Mouse (Mus musculus) hindbrain, embryonic 14.5 days (tissue): ENCODE results near the gene Cry1. TPM values are rescaled to one million over a fixed set of nuclear protein-coding genes. Genes with fewer than 3 reads are reported as not detected.

ENCODE experiments used
- ATAC-seq: fragments of 200-750 bp; cut with Nextera tagmentation; 2 replicates; pipeline ENCODE4 v1.8.0; 2017; ENCODE audit warnings: moderate number of reproducible peaks, mild to moderate bottlenecking, moderate TSS enrichment, moderate library complexity; ENCODE audit not compliant: low FRiP score
- DNase-seq: peaks from one replicate; pipeline ENCODE4 v3.0.0-alpha.2; 2015; ENCODE audit warnings: low spot score
- H3K27ac ChIP-seq: fragments of 300-500 bp; sonication (generic); 2 replicates; pipeline ENCODE4 v1.5.1; 2014; ENCODE audit warnings: mild to moderate bottlenecking, moderate library complexity
- H3K27me3 ChIP-seq: fragments of 300-500 bp; sonication (generic); 2 replicates; pipeline ENCODE4 v1.6.1; 2014; ENCODE audit warnings: mild to moderate bottlenecking, low read length, mixed read lengths; ENCODE audit not compliant: control insufficient read depth, insufficient read depth
- H3K36me3 ChIP-seq: fragments of 300-500 bp; sonication (generic); replicated peaks from 2 replicates; pipeline ENCODE4 v1.6.1; 2014; ENCODE audit not compliant: control insufficient read depth, insufficient read depth
- H3K4me1 ChIP-seq: fragments of 300-500 bp; sonication (generic); replicated peaks from 2 replicates; pipeline ENCODE4 v1.6.1; 2014; ENCODE audit warnings: antibody characterized with exemption, low read length, mixed read lengths; ENCODE audit not compliant: control insufficient read depth, insufficient read depth
- H3K4me2 ChIP-seq: fragments of 300-500 bp; sonication (generic); replicated peaks from 2 replicates; pipeline ENCODE4 v1.6.1; 2014; ENCODE audit warnings: mild to moderate bottlenecking, moderate library complexity
- H3K4me3 ChIP-seq: fragments of 300-500 bp; sonication (generic); replicated peaks from 2 replicates; pipeline ENCODE4 v1.5.1; 2014; ENCODE audit warnings: mild to moderate bottlenecking, low read length
- H3K9ac ChIP-seq: fragments of 300-500 bp; sonication (generic); 2 replicates; pipeline ENCODE4 v1.6.1; 2014
- H3K9me3 ChIP-seq: fragments of 300-500 bp; sonication (generic); 2 replicates; pipeline ENCODE4 v1.6.1; 2016; ENCODE audit warnings: low read length; ENCODE audit not compliant: control insufficient read depth
- WGBS: fragments of 180-500 bp; shearing (Covaris S2); extraction: QIAGEN DNeasy Blood & Tissue Kit; methylation state at CpG from one replicate; pipeline ENCODE4 v1.1.7; 2014; 5-methylcytosine and 5-hydroxymethylcytosine counted together
- polyA plus RNA-seq: library from polyadenylated mRNA; unstranded; fragments of >200 nt; fragmentation: Nextera tagmentation; extraction: Ambion mirVana; gene quantifications from 2 replicates; pipeline ENCODE4 v1.2.1, GENCODE M21; 2014

Cry1 gene
- polyA plus RNA-seq = 32.9 and 40.1 TPM in 2 replicates

DNA sequence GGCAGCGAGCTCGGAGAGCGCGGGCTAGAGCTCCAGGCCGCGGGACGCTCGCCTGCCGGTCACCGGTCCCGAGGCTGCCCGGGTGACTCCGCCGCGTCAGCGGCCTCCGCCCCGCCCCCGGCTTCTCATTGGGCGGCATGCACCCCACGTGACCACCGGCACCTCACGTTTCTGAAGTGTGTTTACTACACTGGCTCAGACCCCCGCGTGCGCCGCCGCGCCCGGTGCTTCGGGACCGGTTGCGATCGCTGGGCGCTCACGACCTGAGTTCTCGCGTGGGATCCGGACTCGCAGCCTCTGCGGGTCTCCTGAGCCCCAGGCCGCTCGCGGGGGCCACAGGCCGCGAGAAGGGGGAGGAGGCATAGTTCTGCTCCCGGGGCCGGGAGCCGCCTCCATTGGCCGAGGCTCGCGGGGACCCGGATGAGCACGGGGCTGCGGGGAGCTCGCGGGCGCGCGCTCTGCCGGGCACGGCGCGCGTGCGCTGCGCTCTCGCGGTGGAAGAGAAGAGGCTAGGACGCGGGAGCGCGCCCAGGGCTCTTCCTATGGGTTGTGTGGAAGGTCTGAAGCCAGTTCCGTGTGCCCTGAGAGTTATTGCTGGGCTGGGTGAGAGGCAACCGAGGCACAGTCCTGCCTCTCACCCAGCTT is at the start of gene Cry1:
Gene Cry1, minus strand, starts transcription at position 101 of the 645 bp plus-strand sequence.
- peak; percentile 96 for ATAC-seq
- WGBS = under 1% methylated on average over 75 of the region's 75 CpGs
- peak within 1 kb of the TSS; percentile 83 for H3K9ac ChIP-seq

DNA sequence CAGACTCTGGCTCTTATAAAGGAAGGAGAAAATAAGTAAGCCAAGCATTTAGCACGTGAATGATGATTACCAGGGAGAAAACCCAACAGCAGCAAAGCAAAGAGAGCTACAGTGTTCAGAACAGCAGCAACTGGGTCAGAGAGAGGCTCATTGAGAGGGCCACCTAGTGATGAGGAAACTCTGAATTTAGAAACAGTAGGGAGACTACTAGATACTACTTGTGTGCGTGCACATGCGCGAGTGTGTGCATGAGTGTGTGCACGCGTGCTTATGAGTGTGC is 36.8 kb upstream of the Cry1 start:
- no peaks in the 10 kb centered on the region for H3K9me3 ChIP-seq
- peaks cover 5% of the 10 kb centered on the region; the same call in 1 of the 2 replicates for H3K27me3 ChIP-seq
- H3K4me3 ChIP-seq = no peak overlapping the region
- peak overlapping the region; percentile 39; the same call in 1 of the 2 replicates for H3K27ac ChIP-seq
- H3K4me2 ChIP-seq = no peak overlapping the region
- ATAC-seq = no peak
- 82% methylated on average over 6 of the region's 6 CpGs for WGBS
- H3K36me3 ChIP-seq = no peaks in the 10 kb centered on the region
- DNase-seq = no peak
- 0 out of 2 replicates have a peak, but pooled peaks cover 5% of the 10 kb centered on the region for H3K4me1 ChIP-seq
- H3K9ac ChIP-seq = 0 out of 2 replicates have a peak overlapping the region, but pooled peaks have one; percentile 3

More for the DNA sequence above, at the start of gene Cry1:
- H3K36me3 ChIP-seq = no peaks in the 10 kb centered on the region
- H3K4me1 ChIP-seq = peaks cover 10% of the 10 kb centered on the region
- H3K27ac ChIP-seq = peak within 1 kb of the TSS; percentile 90
- H3K9me3 ChIP-seq = no peaks in the 10 kb centered on the region
- peak within 1 kb of the TSS; percentile 93 for H3K4me3 ChIP-seq
- DNase-seq = peak; percentile 98
- no peaks in the 10 kb centered on the region for H3K27me3 ChIP-seq
- H3K4me2 ChIP-seq = peak within 1 kb of the TSS; percentile 72

DNA sequence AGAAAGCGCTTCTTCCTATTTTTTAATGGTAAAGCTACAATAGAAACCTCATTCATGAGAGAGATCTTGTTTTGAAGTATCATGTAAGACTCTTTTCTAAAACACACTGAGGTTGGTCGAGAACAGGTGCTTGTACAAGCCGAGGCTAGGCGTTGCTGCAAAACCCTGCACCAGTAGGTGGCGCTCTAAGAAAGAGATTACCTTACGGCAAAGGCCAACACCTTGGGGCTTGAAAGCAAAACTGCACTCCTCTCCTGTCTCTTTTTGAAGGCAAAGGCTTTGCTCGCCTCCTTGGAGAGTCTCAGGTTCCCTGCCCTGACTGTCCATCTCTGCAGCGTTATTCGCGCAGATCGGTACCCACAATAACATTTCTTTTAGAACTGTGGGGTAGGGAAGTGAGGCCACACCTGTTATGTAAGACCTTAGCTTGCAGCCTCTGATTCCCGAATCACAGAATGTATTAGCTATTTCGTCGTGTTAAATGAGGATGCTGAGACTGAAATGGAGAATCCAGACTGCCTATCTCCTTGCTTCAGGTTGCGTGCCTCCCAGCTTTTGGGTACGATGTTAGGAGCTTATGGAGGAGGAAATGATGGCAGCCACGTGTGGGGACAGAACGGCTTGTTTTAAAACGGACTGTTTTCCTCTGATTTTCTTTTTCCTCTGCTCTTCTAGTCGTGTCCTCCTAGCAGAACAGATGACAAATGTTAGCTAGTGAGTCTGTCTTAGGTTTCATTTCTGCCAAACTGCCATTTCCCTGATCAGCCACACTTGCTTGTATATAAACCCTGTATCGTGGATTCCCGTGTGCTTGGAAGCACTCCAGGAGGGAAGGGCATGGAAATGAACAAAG is 36.3 kb upstream of the Cry1 start:
- no peaks in the 10 kb centered on the region for H3K9me3 ChIP-seq
- WGBS = 31% methylated on average over 22 of the region's 22 CpGs
- DNase-seq (peak; percentile 99), ATAC-seq (peak; percentile 77)
- H3K9ac ChIP-seq = peak overlapping the region; percentile 3; the same call in 1 of the 2 replicates
- peak overlapping the region; percentile 39; the same call in 1 of the 2 replicates for H3K27ac ChIP-seq
- no peak overlapping the region for H3K4me3 ChIP-seq
- 0 out of 2 replicates have a peak, but pooled peaks cover 5% of the 10 kb centered on the region for H3K4me1 ChIP-seq
- peaks cover 5% of the 10 kb centered on the region; the same call in 1 of the 2 replicates for H3K27me3 ChIP-seq
- peak overlapping the region; percentile 36 for H3K4me2 ChIP-seq
- no peaks in the 10 kb centered on the region for H3K36me3 ChIP-seq

DNA sequence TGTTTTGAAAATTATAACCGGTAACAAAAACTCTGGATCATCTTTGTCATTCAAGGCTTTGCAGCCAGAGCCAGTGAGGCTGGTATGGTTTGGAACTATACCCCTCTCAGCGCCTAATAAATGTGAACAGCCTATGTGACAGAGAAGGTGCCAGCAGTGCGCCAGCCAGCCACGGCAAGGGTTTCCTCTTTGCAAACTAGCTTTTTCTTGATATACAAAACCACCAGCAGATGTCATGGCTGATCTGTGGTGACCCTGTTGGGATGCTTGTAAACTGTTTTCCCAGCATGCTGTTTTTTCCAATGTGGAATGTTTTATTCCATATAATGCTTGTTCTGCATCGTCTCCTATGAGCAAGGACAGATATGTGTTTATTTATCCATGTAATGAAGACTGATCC is 30.0 kb upstream of the Cry1 start:
- DNase-seq = peak; percentile 76
- ATAC-seq = peak; percentile 60; the same call in 1 of the 2 replicates
- WGBS = 71% methylated on average over 5 of the region's 5 CpGs
- peak overlapping the region; percentile 23 for H3K4me2 ChIP-seq
- H3K27me3 ChIP-seq = no peaks in the 10 kb centered on the region
- H3K4me3 ChIP-seq = no peak overlapping the region
- H3K36me3 ChIP-seq = no peaks in the 10 kb centered on the region
- no peak overlapping the region for H3K9ac ChIP-seq
- H3K9me3 ChIP-seq = no peaks in the 10 kb centered on the region
- no peaks in the 10 kb centered on the region for H3K4me1 ChIP-seq
- 0 out of 2 replicates have a peak overlapping the region, but pooled peaks have one; percentile 38 for H3K27ac ChIP-seq

DNA sequence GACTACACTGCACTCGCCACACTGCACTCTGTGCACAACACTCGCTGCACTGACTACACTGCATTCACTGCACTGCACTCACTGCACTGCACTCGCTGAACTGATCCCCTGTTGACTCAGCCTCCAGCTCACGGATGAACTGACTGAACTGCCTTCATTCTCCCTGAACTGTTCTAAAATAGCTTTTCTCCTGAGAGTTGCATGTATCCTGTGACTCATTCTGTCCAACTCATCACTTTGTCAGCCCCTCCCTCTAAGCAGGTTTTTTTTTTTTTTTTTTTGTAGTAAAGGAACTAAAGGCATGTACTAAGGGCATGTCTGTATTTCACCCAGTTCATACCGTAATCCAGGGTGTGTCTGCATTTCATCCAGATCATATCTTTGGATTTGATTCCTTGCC is 26.8 kb upstream of the Cry1 start:
- 93% methylated on average over 5 of the region's 5 CpGs for WGBS
- no peak overlapping the region for H3K4me3 ChIP-seq
- H3K27ac ChIP-seq = no peak overlapping the region
- DNase-seq (no peak), ATAC-seq (no peak)
- H3K4me1 ChIP-seq = no peaks in the 10 kb centered on the region
- no peak overlapping the region for H3K4me2 ChIP-seq
- no peaks in the 10 kb centered on the region for H3K9me3 ChIP-seq
- H3K27me3 ChIP-seq = no peaks in the 10 kb centered on the region
- H3K9ac ChIP-seq = no peak overlapping the region
- no peaks in the 10 kb centered on the region for H3K36me3 ChIP-seq

DNA sequence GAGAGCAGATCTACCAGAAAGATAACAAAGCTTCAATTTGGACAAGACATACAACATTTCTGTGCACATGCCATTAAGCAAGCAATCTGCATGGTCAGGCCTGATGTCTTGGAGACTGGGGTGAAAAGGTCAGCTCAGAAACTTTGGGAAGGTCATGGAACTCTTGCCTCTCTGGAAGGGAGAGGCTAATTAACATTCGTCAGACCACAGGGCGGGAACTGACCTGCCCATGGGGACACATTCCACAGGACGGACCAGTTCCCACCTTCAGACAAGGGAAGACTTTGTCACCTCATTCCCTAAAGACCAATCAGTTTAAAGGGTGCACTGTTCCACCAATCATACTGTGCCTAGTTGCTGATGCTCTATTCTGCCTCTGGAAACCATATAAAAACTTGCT is 25.3 kb upstream of the Cry1 start:
- H3K27ac ChIP-seq = no peak overlapping the region
- H3K4me3 ChIP-seq = no peak overlapping the region
- no peak overlapping the region for H3K9ac ChIP-seq
- no peak for DNase-seq
- no peaks in the 10 kb centered on the region for H3K9me3 ChIP-seq
- 86% methylated on average over 3 of the region's 3 CpGs for WGBS
- H3K27me3 ChIP-seq = no peaks in the 10 kb centered on the region
- no peaks in the 10 kb centered on the region for H3K36me3 ChIP-seq
- ATAC-seq = no peak
- H3K4me1 ChIP-seq = no peaks in the 10 kb centered on the region
- no peak overlapping the region for H3K4me2 ChIP-seq

DNA sequence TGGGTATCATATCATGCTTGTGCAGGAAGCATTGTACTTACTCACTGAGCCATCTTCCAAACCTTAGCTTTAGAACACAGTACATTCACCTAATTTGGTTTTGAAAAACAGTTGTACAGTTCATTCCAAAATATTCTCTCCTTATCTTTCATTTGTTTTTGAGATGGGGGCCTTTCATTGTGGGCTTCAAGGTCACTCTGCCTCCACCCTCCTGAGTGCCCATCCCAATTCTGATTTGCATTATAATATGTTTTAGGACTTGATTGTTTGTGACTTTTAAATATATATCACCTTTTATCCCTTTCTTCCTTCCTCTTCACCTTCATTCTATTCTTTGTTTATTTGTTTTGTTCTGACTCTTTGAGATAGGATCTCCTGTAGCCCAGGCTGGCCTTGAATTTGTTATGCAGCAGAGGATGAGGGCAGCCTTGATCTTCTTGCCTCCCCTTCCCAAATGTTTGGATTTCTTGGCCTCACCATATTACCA is 24.3 kb upstream of the Cry1 start:
- H3K9me3 ChIP-seq = no peaks in the 10 kb centered on the region
- no peak overlapping the region for H3K27ac ChIP-seq
- no peak overlapping the region for H3K4me2 ChIP-seq
- H3K9ac ChIP-seq = no peak overlapping the region
- H3K4me3 ChIP-seq = no peak overlapping the region
- DNase-seq (no peak), ATAC-seq (no peak)
- no peaks in the 10 kb centered on the region for H3K27me3 ChIP-seq
- H3K36me3 ChIP-seq = no peaks in the 10 kb centered on the region
- no peaks in the 10 kb centered on the region for H3K4me1 ChIP-seq

DNA sequence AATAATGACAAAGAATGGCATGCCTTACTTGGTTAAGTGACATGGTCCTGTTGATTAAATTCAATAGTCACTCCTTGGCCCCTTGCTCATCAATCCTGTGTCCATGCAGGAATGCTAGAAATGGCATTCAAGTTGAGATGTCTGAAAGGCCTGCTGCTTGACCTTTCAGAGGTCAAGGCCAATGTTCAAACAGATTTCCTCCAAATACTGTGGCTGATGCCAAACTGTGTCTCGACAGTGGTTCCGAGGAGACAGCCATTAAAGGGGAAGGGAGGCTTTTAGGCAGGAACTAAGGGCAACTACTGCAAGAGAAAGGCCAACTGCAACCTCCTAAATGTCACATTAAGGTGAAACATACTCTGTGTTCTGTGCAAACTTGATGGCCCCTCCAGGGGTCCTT is 20.5 kb upstream of the Cry1 start:
- no peak overlapping the region for H3K4me3 ChIP-seq
- 44% methylated on average over 2 of the region's 2 CpGs for WGBS
- H3K9ac ChIP-seq = no peak overlapping the region
- no peak for DNase-seq
- no peaks in the 10 kb centered on the region for H3K27me3 ChIP-seq
- no peak overlapping the region for H3K27ac ChIP-seq
- no peaks in the 10 kb centered on the region for H3K9me3 ChIP-seq
- H3K4me2 ChIP-seq = no peak overlapping the region
- no peaks in the 10 kb centered on the region for H3K4me1 ChIP-seq
- no peak for ATAC-seq
- no peaks in the 10 kb centered on the region for H3K36me3 ChIP-seq

DNA sequence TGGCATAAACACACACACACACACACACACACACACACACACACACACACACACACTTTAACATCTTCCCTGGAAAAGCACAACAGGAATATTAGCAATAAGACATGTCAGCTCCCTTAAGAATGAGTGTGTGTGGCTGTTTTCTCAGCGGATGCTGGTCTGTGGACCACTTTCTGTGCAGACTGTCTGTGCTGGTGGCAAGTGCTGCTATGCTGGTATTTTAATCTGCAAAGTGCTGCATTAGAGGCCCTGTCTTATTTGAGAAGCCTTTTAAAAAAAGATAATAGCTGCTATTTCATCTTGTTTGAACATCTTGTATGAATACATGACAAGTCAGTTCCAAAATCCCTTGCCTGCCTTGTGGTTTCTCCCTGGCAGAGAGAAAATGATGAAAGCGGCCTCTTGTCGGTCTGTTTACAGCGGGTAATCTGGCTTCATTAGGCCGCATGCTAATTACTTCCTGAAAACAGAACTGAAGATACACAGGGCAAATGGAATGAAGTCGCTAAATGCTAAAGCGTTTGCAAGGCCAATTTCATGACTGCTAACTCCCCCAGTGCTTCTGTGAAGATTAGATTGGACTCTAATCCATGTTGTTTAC is 19.5 kb upstream of the Cry1 start:
- Histone ChIP-seq H3K9ac (no peak overlapping the region; the same call in 1 of the 2 replicates), H3K9me3 (no peaks in the 10 kb centered on the region), H3K36me3 (no peaks in the 10 kb centered on the region), H3K4me1 (no peaks in the 10 kb centered on the region), H3K4me2 (no peak overlapping the region), H3K27ac (no peak overlapping the region), H3K4me3 (no peak overlapping the region), H3K27me3 (no peaks in the 10 kb centered on the region)
- ATAC-seq (no peak), DNase-seq (no peak)
- WGBS = 55% methylated on average over 7 of the region's 7 CpGs
